Mouse (Mus musculus) heart, embryonic 11.5 days (tissue): ENCODE data around the gene Gm20388. TPM values are rescaled to one million over a fixed set of nuclear protein-coding genes. Genes with fewer than 3 reads are reported as not detected.

Experiments
- ATAC-seq: fragments of 200-750 bp; cut with Nextera tagmentation; replicated peaks from 2 replicates; pipeline ENCODE4 v1.8.0; 2017; ENCODE audit warnings: moderate library complexity; ENCODE audit not compliant: insufficient number of reproducible peaks, low FRiP score, low TSS enrichment
- H3K27ac ChIP-seq: fragments of 300-500 bp; sonication (generic); 2 replicates; pipeline ENCODE4 v1.5.1; 2014; ENCODE audit warnings: mild to moderate bottlenecking, low read depth, low read length
- H3K27me3 ChIP-seq: fragments of 300-500 bp; sonication (generic); 2 replicates; pipeline ENCODE4 v1.6.1; 2014; ENCODE audit warnings: mild to moderate bottlenecking, low read length, mixed read lengths; ENCODE audit not compliant: control insufficient read depth, insufficient read depth
- H3K36me3 ChIP-seq: fragments of 300-500 bp; sonication (generic); 2 replicates; pipeline ENCODE4 v1.6.1; 2014; ENCODE audit warnings: mild to moderate bottlenecking, low read length, moderate library complexity, mixed read lengths; ENCODE audit not compliant: control insufficient read depth, insufficient read depth
- H3K4me1 ChIP-seq: fragments of 300-500 bp; sonication (generic); 2 replicates; pipeline ENCODE4 v1.6.1; 2014; ENCODE audit warnings: low read length; ENCODE audit not compliant: control insufficient read depth, insufficient read depth
- H3K4me2 ChIP-seq: fragments of 300-500 bp; sonication (generic); 2 replicates; pipeline ENCODE4 v1.6.1; 2014; ENCODE audit warnings: mild to moderate bottlenecking, moderate library complexity
- H3K4me3 ChIP-seq: fragments of 300-500 bp; sonication (generic); 2 replicates; pipeline ENCODE4 v1.5.1; 2014; ENCODE audit warnings: low read depth, low read length
- H3K9ac ChIP-seq: fragments of 300-500 bp; sonication (generic); 2 replicates; pipeline ENCODE4 v1.6.1; 2014; ENCODE audit warnings: mild to moderate bottlenecking, low read depth, low read length, moderate library complexity
- H3K9me3 ChIP-seq: fragments of 300-500 bp; sonication (generic); replicated peaks from 2 replicates; pipeline ENCODE4 v1.6.1; 2016; ENCODE audit warnings: low read length; ENCODE audit not compliant: control insufficient read depth
- whole genome bisulfite sequencing: fragments of 180-500 bp; shearing (Covaris S2); extraction: QIAGEN DNeasy Blood & Tissue Kit; methylation state at CpG from one replicate; pipeline ENCODE4 v1.1.7; 2014; ENCODE audit not compliant: insufficient replicate concordance; 5-methylcytosine and 5-hydroxymethylcytosine counted together
- polyA plus RNA-seq: library from polyadenylated mRNA; unstranded; fragments of >200 nt; fragmentation: Nextera tagmentation; extraction: Ambion mirVana; gene quantifications from 2 replicates; pipeline ENCODE4 v1.2.1, GENCODE M21; 2014

Gene Gm20388
- polyA plus RNA-seq, 1 experiment from 2014 or later, result 6.4 TPM

GRCm38 (mm10) chr8:123137645-123138077 lies 3227.0 kb downstream of the Gm20388 start:
- ATAC-seq, result peak; percentile 79

GRCm38 (mm10) chr8:123138741-123139140 lies 3228.1 kb downstream of the Gm20388 start:
- WGBS, result 46% methylated on average over 4 of the region's 4 CpGs
- H3K36me3 ChIP-seq, result no peaks in the 10 kb centered on the region
- H3K27ac ChIP-seq, result no peak overlapping the region
- no peak overlapping the region for H3K4me3 ChIP-seq
- no peak overlapping the region for H3K9ac ChIP-seq
- ATAC-seq, result no peak
- peaks cover 18% of the 10 kb centered on the region for H3K4me1 ChIP-seq
- H3K27me3 ChIP-seq, result no peaks in the 10 kb centered on the region
- H3K4me2 ChIP-seq, result no peak overlapping the region
- H3K9me3 ChIP-seq, result no peaks in the 10 kb centered on the region

More at GRCm38 (mm10) chr8:123137645-123138077, 3227.0 kb downstream of the Gm20388 start:
- no peak overlapping the region for H3K4me3 ChIP-seq
- H3K9ac ChIP-seq, result no peak overlapping the region
- 4% methylated on average over 2 of the region's 2 CpGs for WGBS
- no peaks in the 10 kb centered on the region for H3K27me3 ChIP-seq
- no peaks in the 10 kb centered on the region for H3K36me3 ChIP-seq
- H3K9me3 ChIP-seq, result peaks cover 3% of the 10 kb centered on the region; the same call in 1 of the 2 replicates
- no peak overlapping the region for H3K4me2 ChIP-seq
- H3K27ac ChIP-seq, result peak overlapping the region; percentile 46; the same call in 1 of the 2 replicates
- peaks cover 18% of the 10 kb centered on the region for H3K4me1 ChIP-seq

GRCm38 (mm10) chr8:123141741-123142462 lies 3231.3 kb downstream of the Gm20388 start:
- 76% methylated on average over 14 of the region's 14 CpGs for WGBS

GRCm38 (mm10) chr8:123145279-123145678 lies 3234.6 kb downstream of the Gm20388 start:
- H3K36me3 ChIP-seq, result no peaks in the 10 kb centered on the region
- 56% methylated on average over 6 of the region's 6 CpGs for WGBS
- H3K27me3 ChIP-seq, result no peaks in the 10 kb centered on the region
- ATAC-seq, result no peak
- no peak overlapping the region for H3K4me2 ChIP-seq
- H3K4me1 ChIP-seq, result no peaks in the 10 kb centered on the region
- no peak overlapping the region for H3K27ac ChIP-seq
- H3K9ac ChIP-seq, result no peak overlapping the region
- no peaks in the 10 kb centered on the region for H3K9me3 ChIP-seq
- H3K4me3 ChIP-seq, result no peak overlapping the region

More at GRCm38 (mm10) chr8:123141741-123142462, 3231.3 kb downstream of the Gm20388 start:
- Histone ChIP-seq H3K27ac (no peak overlapping the region), H3K4me2 (no peak overlapping the region), H3K27me3 (no peaks in the 10 kb centered on the region), H3K36me3 (no peaks in the 10 kb centered on the region), H3K4me3 (no peak overlapping the region), H3K9me3 (no peaks in the 10 kb centered on the region), H3K4me1 (peaks cover 13% of the 10 kb centered on the region), H3K9ac (no peak overlapping the region)
- ATAC-seq, result no peak

- Histone ChIP-seq H3K9me3 (no peaks in the 10 kb centered on the region), H3K27ac (no peak overlapping the region), H3K4me3 (no peak overlapping the region), H3K36me3 (no peaks in the 10 kb centered on the region), H3K9ac (no peak overlapping the region), H3K27me3 (no peaks in the 10 kb centered on the region), H3K4me2 (no peak overlapping the region), H3K4me1 (0 out of 2 replicates have a peak, but pooled peaks cover 3% of the 10 kb centered on the region)
- WGBS, result 79% methylated on average over 7 of the region's 7 CpGs
- no peak for ATAC-seq
These were observed 3235.7 kb downstream of the Gm20388 start for GRCm38 (mm10) chr8:123146390-123146789.

GRCm38 (mm10) chr8:123150737-123151171 lies 3240.1 kb downstream of the Gm20388 start:
- WGBS, result 58% methylated on average over 9 of the region's 9 CpGs
- H3K4me3 ChIP-seq, result no peak overlapping the region
- no peak overlapping the region for H3K27ac ChIP-seq
- H3K9me3 ChIP-seq, result no peaks in the 10 kb centered on the region
- peaks cover 3% of the 10 kb centered on the region; the same call in 1 of the 2 replicates for H3K4me1 ChIP-seq
- no peak overlapping the region for H3K4me2 ChIP-seq
- no peak overlapping the region for H3K9ac ChIP-seq
- H3K36me3 ChIP-seq, result no peaks in the 10 kb centered on the region
- H3K27me3 ChIP-seq, result no peaks in the 10 kb centered on the region
- no peak for ATAC-seq

GRCm38 (mm10) chr8:123155177-123155576 lies 3244.5 kb downstream of the Gm20388 start:
- ATAC-seq, result no peak
- Histone ChIP-seq H3K4me2 (no peak overlapping the region), H3K36me3 (no peaks in the 10 kb centered on the region), H3K9ac (no peak overlapping the region), H3K9me3 (no peaks in the 10 kb centered on the region), H3K27me3 (no peaks in the 10 kb centered on the region), H3K27ac (no peak overlapping the region), H3K4me1 (peaks cover 25% of the 10 kb centered on the region), H3K4me3 (no peak overlapping the region)
- WGBS, result 54% methylated on average over 5 of the region's 5 CpGs

GRCm38 (mm10) chr8:123156070-123156773 lies 3245.6 kb downstream of the Gm20388 start:
- 45% methylated on average over 9 of the region's 9 CpGs for WGBS
- Histone ChIP-seq H3K4me1 (peaks cover 23% of the 10 kb centered on the region), H3K27ac (no peak overlapping the region), H3K36me3 (no peaks in the 10 kb centered on the region), H3K27me3 (no peaks in the 10 kb centered on the region), H3K9me3 (no peaks in the 10 kb centered on the region), H3K9ac (no peak overlapping the region), H3K4me2 (peak overlapping the region; percentile 14; the same call in 1 of the 2 replicates), H3K4me3 (no peak overlapping the region)
- peak; percentile 36; the same call in 1 of the 2 replicates for ATAC-seq
